Mouse (Mus musculus): ENCODE results near the gene Spatc1l.

The Spatc1l gene

DNA sequence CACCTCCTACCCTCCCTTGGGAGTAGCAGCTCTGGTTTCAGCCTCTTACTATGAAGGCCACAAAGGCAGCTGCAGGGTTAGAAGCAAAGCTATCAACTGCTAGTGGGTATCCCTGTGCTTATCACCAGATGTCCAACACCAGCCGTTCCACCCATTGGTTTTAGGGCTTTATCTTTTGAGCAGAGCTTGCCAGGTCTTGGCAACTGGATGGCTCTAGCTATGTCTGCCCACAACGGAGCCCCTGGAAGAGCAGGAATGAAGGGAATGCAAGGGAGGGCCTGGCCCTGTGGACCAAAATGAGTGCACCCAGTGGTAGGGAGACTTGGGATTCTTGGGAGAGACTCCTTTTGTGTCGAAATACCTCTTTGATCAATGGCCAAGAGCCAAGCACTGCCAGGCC is 40.6 kb downstream of the Spatc1l start:
- DNase-seq, result no peak

DNA sequence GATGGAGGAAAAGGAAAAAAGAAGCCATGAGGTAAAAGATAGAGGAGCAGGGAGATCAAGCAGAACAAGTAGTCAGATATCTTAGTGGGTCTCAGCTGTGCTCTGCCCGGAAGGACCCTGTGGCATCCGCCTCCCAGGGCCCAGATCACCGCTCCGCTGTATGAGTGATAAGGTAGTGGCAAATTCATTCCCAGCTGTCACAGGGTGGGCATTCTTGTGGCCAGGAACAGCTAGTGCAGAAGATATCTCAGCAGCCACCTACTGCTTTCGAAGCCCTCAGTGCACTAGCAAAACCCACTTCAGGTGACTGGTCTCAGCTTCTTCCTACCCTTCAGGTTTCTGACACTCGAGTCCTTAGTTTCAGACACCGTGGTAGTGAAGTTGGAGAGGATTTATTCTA is 50.4 kb downstream of the Spatc1l start:
- no peak for DNase-seq

All from kidney, postnatal 36 days (tissue).